Mouse (Mus musculus) CD8-positive naive resting alpha-beta T cell, adult 57 days (primary cell): ENCODE data around the gene Apol10b. TPM values are rescaled to one million over a fixed set of nuclear protein-coding genes. Genes with fewer than 3 reads are reported as not detected.

ENCODE experiments used
- total RNA-seq: library from RNA; stranded (reverse); gene quantifications from one replicate; pipeline ENCODE4 v1.2.4, GENCODE M21; 2023

The Apol10b gene
- 1.3 TPM for total RNA-seq

DNA sequence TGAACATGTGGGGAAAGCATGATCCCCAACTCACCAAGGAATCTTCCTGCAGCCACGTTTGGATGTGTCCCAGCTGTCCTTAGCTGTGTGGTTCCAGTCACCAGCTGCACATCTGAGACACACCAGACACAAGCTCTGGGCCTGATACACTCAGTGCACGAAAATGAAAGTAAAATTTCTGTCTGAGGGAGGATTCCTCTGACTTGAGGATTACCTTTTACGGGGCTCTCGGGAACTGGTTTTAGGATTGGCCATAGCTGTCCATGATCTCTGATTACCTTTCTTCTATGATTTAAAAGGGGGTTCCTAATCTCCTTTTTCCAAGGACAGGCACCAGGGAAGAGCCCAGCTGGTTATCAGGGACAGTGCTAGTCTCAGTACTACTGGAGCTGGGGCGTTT, at the start of gene Apol10b:
Gene Apol10b, minus strand, starts transcription at position 165 of the 400 bp plus-strand sequence.

DNA sequence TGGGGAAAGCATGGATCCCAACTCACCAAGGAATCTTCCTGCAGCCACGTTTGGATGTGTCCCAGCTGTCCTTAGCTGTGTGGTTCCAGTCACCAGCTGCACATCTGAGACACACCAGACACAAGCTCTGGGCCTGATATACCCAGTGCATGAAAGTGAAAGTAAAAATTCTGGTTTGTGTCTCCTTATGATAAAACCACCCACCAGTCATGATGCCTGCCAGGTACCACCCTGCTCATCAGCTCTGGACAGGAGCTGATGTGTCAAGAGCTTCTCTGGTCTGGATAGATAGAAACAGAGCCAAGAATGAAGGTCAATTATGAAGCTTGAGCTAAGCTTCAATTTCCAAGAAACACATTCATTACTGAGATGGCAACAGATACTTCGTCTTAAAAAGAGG, 47.3 kb upstream of the Apol10b start, which contains the start of gene Apol11b:
Gene Apol11b, minus strand, starts transcription at position 111 of the 400 bp plus-strand sequence.

DNA sequence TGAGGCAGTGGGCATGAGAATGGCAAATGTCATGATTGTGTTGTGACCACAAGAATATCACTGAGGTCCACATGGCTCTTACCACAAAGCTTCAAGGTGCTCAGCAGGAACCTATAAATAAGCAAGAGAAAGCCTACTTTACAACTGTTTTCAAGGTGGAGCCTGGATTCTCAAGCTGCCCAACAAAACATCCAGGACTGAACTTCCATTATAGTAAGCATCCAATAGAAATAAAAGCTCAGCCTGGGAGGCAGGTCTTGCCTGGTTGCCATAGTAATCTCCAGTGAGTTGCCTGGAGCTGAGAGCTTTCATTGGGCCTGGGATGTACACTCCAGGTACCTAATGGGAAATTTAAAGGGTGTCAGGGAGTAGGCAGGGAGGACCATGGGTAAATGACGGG, 3.0 kb upstream of the Apol10b start, which contains the start of gene Gm36245:
Gene Gm36245, plus strand, starts transcription at position 301 of the 400 bp plus-strand sequence.

DNA sequence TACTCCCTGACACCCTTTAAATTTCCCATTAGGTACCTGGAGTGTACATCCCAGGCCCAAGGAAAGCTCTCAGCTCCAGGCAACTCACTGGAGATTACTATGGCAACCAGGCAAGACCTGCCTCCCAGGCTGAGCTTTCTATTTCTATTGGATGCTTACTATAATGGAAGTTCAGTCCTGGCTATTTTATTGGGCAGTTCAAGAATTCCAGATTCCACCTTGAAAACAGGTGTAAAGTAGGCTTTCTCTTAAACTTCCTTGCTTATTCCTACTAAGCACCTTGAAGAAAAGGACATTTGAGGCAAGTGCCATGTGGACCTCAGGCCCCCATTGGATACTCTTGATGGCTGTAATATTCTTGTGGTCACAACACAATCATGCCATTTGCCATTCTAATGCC, 34.1 kb downstream of the Apol10b start, which contains the start of gene 1700025B11Rik:
Gene 1700025B11Rik, minus strand, starts transcription at position 101 of the 400 bp plus-strand sequence.

Other genes with a start within 250 kb of the Apol10b start
- gene Apol7a, start 197.0 kb downstream of the Apol10b start, total RNA-seq: not detected
- gene Apol9a, start 185.0 kb downstream of the Apol10b start, total RNA-seq: 1.1 TPM
- gene Apol7b, start 148.6 kb downstream of the Apol10b start, total RNA-seq: 2.5 TPM
- gene Apol10a, start 119.1 kb downstream of the Apol10b start, total RNA-seq: not detected
- 2.7 TPM for gene Apol11a, start 87.9 kb downstream of the Apol10b start, total RNA-seq
- gene Apol7c, start 62.8 kb downstream of the Apol10b start, total RNA-seq: 1.5 TPM
- gene 1700025B11Rik, start 34.2 kb downstream of the Apol10b start, total RNA-seq: not detected
- gene Gm36245, start 3.1 kb upstream of the Apol10b start, total RNA-seq: not detected
- 8.4 TPM for gene Apol11b, start 47.2 kb upstream of the Apol10b start, total RNA-seq
- 87.3 TPM for gene Apol7e, start 102.7 kb upstream of the Apol10b start, total RNA-seq
- gene Apol9b, start 132.9 kb upstream of the Apol10b start, total RNA-seq: 4.7 TPM
- 13.4 TPM for gene Apol8, start 160.9 kb upstream of the Apol10b start, total RNA-seq
- 1,257 TPM for gene Myh9, start 246.1 kb upstream of the Apol10b start, total RNA-seq